Mouse (Mus musculus) CH12F3 (cell line): ENCODE results near the gene Glrx.

Source experiments
- in situ Hi-C: fragments of 300-500 bp; cut with MboI; formaldehyde crosslinking; loops from 2 replicates; pipeline ENCODE4 v1.14.3; 2020; ENCODE audit warnings: low sequenced_read_pairs

Glrx gene

GRCm38 (mm10) chr13:75832697-75833096 lies 7.0 kb upstream of the Glrx start:
- in situ Hi-C loops: no loop called here

GRCm38 (mm10) chr13:75833499-75833898 lies 6.2 kb upstream of the Glrx start:
- in situ Hi-C loops: no loop called here

- in situ Hi-C loops: no loop called here
Observed at GRCm38 (mm10) chr13:75835461-75835860, 4.2 kb upstream of the Glrx start.

- in situ Hi-C loops: no loop called here
Observed at GRCm38 (mm10) chr13:75838506-75838905, 1.2 kb upstream of the Glrx start.

- in situ Hi-C loops: no loop called here
Observed at GRCm38 (mm10) chr13:75840752-75841285, 1.2 kb downstream of the Glrx start.

GRCm38 (mm10) chr13:75841950-75842349 lies 2.3 kb downstream of the Glrx start:
- in situ Hi-C loops: no loop called here

- in situ Hi-C loops: no loop called here
Observed at GRCm38 (mm10) chr13:75843331-75843730, 3.7 kb downstream of the Glrx start.

GRCm38 (mm10) chr13:75843993-75844683 lies 4.5 kb downstream of the Glrx start:
- in situ Hi-C loops: no loop called here

GRCm38 (mm10) chr13:75844833-75845518 lies 5.3 kb downstream of the Glrx start:
- in situ Hi-C loops: no loop called here

- in situ Hi-C loops: no loop called here
Observed at GRCm38 (mm10) chr13:75845519-75846166, 6.0 kb downstream of the Glrx start.

- in situ Hi-C loops: no loop called here
Observed at GRCm38 (mm10) chr13:75847027-75847426, 7.4 kb downstream of the Glrx start.

- in situ Hi-C loops: no loop called here
Observed at GRCm38 (mm10) chr13:75852027-75852426, 12.4 kb downstream of the Glrx start.

GRCm38 (mm10) chr13:75853118-75853517 lies 13.4 kb downstream of the Glrx start:
- in situ Hi-C loops: no loop called here

- in situ Hi-C loops: no loop called here
Observed at GRCm38 (mm10) chr13:75859264-75859844, 19.7 kb downstream of the Glrx start.

- in situ Hi-C loops: no loop called here
Observed at GRCm38 (mm10) chr13:75865486-75866184, 26.0 kb downstream of the Glrx start.

- in situ Hi-C loops: no loop called here
Observed at GRCm38 (mm10) chr13:75867876-75868275, 28.2 kb downstream of the Glrx start.

- in situ Hi-C loops: loop anchor here (10.0 kb wide), 2 partner anchors 70 to 650 kb away; no protein-coding TSS in a partner anchor
Observed at GRCm38 (mm10) chr13:75874608-75875376, 35.1 kb downstream of the Glrx start.

- in situ Hi-C loops: loop anchor here (10.0 kb wide), 2 partner anchors 71 to 651 kb away; no protein-coding TSS in a partner anchor
Observed at GRCm38 (mm10) chr13:75876188-75876587, 36.5 kb downstream of the Glrx start.

GRCm38 (mm10) chr13:75876592-75876991 lies 36.9 kb downstream of the Glrx start:
- in situ Hi-C loops: loop anchor here (10.0 kb wide), 2 partner anchors 72 to 652 kb away; no protein-coding TSS in a partner anchor

GRCm38 (mm10) chr13:75877907-75878306 lies 38.2 kb downstream of the Glrx start:
- in situ Hi-C loops: loop anchor here (10.0 kb wide), 2 partner anchors 73 to 653 kb away; no protein-coding TSS in a partner anchor
